In the genomic region with DNA sequence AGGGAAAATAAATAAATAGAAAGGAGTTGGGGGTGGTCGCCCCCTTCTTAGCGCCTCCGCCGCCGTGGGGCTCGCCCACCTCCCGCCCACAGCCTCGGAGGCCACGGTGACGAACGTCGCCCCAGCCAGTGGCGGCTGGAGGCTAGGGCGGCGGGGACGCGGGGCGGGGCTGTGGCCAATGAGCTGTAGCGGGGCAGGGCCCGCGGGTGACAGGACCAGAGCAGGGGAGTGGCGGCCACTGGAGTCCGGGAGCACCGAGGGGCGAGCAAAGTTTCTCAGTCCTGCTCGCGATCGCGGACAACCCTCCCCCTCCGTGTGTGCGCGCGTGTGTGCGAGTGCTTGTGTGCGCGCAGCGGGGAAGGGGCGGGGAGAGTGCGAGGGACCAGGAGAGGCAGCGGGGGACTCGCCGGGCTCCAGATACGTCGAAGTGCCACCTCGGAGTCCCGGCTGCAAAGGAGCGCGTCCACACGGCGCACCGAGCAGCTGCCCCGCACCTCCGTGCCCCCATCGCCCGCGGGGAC, we compare ENCODE assay signal across 8 mouse cellular contexts. TPM values are rescaled to one million over a fixed set of nuclear protein-coding genes. Genes with fewer than 3 reads are reported as not detected.
DNase-seq lines count a peak whose midpoint lies in the region; ATAC-seq and TF ChIP-seq lines count a peak whose summit lies in the region.

No protein-coding gene starts in this region.

- TF ChIP-seq CTCF in intestine, postnatal 0 days (IDR thresholded peaks at IDR 0.05; ENCODE audit: low read depth), result 0 out of 2 replicates have a peak, but pooled peaks have one; percentile 7

- H3K4me1 ChIP-seq in intestine, postnatal 0 days (replicated peaks; ENCODE audit: control insufficient read depth, insufficient read depth, low read length), result no peaks in the 10 kb centered on the region
- H3K4me1 ChIP-seq in limb, embryonic 13.5 days, result peaks cover 36% of the 10 kb centered on the region
- peaks cover 36% of the 10 kb centered on the region for H3K4me1 ChIP-seq in midbrain, embryonic 13.5 days (replicated peaks)

- H3K27ac ChIP-seq in intestine, postnatal 0 days (ENCODE audit: low read depth, low read length), result peak overlapping the region; percentile 70
- H3K27ac ChIP-seq in limb, embryonic 13.5 days, result peak overlapping the region; percentile 96
- peak overlapping the region; percentile 90 for H3K27ac ChIP-seq in midbrain, embryonic 13.5 days

- WGBS in intestine, postnatal 0 days, result under 1% methylated on average over 51 of the region's 56 CpGs
- WGBS in limb, embryonic 13.5 days, result under 1% methylated on average over 56 of the region's 56 CpGs
- 0% methylated on average over 52 of the region's 56 CpGs for WGBS in midbrain, embryonic 13.5 days

- no peaks in the 10 kb centered on the region for H3K9me3 ChIP-seq in intestine, postnatal 0 days (ENCODE audit: control insufficient read depth)
- no peaks in the 10 kb centered on the region for H3K9me3 ChIP-seq in limb, embryonic 13.5 days
- H3K9me3 ChIP-seq in midbrain, embryonic 13.5 days, result no peaks in the 10 kb centered on the region; the same call in 1 of the 2 replicates

- peak overlapping the region; percentile 59 for H3K9ac ChIP-seq in intestine, postnatal 0 days (ENCODE audit: low read depth, low read length)
- peak overlapping the region; percentile 92 for H3K9ac ChIP-seq in limb, embryonic 13.5 days
- peak overlapping the region; percentile 91 for H3K9ac ChIP-seq in midbrain, embryonic 13.5 days (replicated peaks)

- H3K4me3 ChIP-seq in intestine, postnatal 0 days (ENCODE audit: low read depth, low read length), result peak overlapping the region; percentile 60
- peak overlapping the region; percentile 73 for H3K4me3 ChIP-seq in limb, embryonic 13.5 days
- peak overlapping the region; percentile 88 for H3K4me3 ChIP-seq in midbrain, embryonic 13.5 days (replicated peaks)

- H3K27me3 ChIP-seq in intestine, postnatal 0 days (replicated peaks; ENCODE audit: control insufficient read depth, insufficient read depth, low read length), result peaks cover 35% of the 10 kb centered on the region
- H3K27me3 ChIP-seq in limb, embryonic 13.5 days, result no peaks in the 10 kb centered on the region
- no peaks in the 10 kb centered on the region for H3K27me3 ChIP-seq in midbrain, embryonic 13.5 days

- DNase-seq in adrenal gland, adult 2 months, result peak; percentile 96
- DNase-seq in embryo, embryonic 11.5 days (ENCODE audit: low read depth, low spot score), result peak; percentile 69
- peak; percentile 17 to 25 for DNase-seq in spleen, postnatal 36 days (ENCODE audit: low spot score in 2 of 2)
- no peak for DNase-seq in MN1 (ENCODE audit: low spot score)

- H3K4me2 ChIP-seq in intestine, postnatal 0 days (replicated peaks; ENCODE audit: low read depth), result peak overlapping the region; percentile 97
- peak overlapping the region; percentile 96 for H3K4me2 ChIP-seq in limb, embryonic 13.5 days (replicated peaks)
- H3K4me2 ChIP-seq in midbrain, embryonic 13.5 days (replicated peaks), result peak overlapping the region; percentile 96

- no peaks in the 10 kb centered on the region for H3K36me3 ChIP-seq in intestine, postnatal 0 days (ENCODE audit: control insufficient read depth, insufficient read depth)
- H3K36me3 ChIP-seq in limb, embryonic 13.5 days, result peaks cover 28% of the 10 kb centered on the region
- H3K36me3 ChIP-seq in midbrain, embryonic 13.5 days, result peaks cover 15% of the 10 kb centered on the region

- peak; percentile 78 for ATAC-seq in granulocyte monocyte progenitor cell, adult 5-6 weeks (replicated peaks; ENCODE audit: poor library complexity, severe bottlenecking)
- peak; percentile 69 for ATAC-seq in intestine, postnatal 0 days
- ATAC-seq in limb, embryonic 13.5 days (ENCODE audit: low FRiP score, low read depth), result peak; percentile 87
- ATAC-seq in midbrain, embryonic 13.5 days, result peak; percentile 91

RNA-seq across cellular contexts. Expression of gene Fat4, which starts 1.2 kb away (rescaled TPM):
- 10 to 100 TPM; 12.1 to 16.8 TPM for total RNA-seq in adrenal gland, adult 2 months (2021)
- polyA plus RNA-seq in adrenal gland, adult 2 months (2012; rRNA removed), result 2.6 and 4.5 TPM in 2 replicates
- not detected in 2 replicates for total RNA-seq in granulocyte monocyte progenitor cell, adult 5-6 weeks (2014; fragmentation: Nextera tagmentation)
- not detected in 2 replicates for total RNA-seq in granulocyte monocyte progenitor cell, adult 5-6 weeks (2017)
- 2.8 and 3.0 TPM in 2 replicates for polyA plus RNA-seq in intestine, postnatal 0 days (2015; fragmentation: Nextera tagmentation; extraction: Ambion mirVana)
- polyA plus RNA-seq in limb, embryonic 13.5 days (2015; fragmentation: Nextera tagmentation; extraction: Ambion mirVana), result 14.2 and 14.3 TPM in 2 replicates
- polyA plus RNA-seq in midbrain, embryonic 13.5 days (2015; fragmentation: Nextera tagmentation; extraction: Ambion mirVana), result 6.9 and 7.2 TPM in 2 replicates
